Mouse (Mus musculus) spleen, postnatal 0 days (tissue): ENCODE measurements around the gene Gm2056. TPM values are rescaled to one million over a fixed set of nuclear protein-coding genes. Genes with fewer than 3 reads are reported as not detected.

Experiments used
- polyA plus RNA-seq: library from polyadenylated mRNA; unstranded; fragments of >200 nt; fragmentation: Nextera tagmentation; extraction: Ambion mirVana; gene quantifications from 2 replicates; pipeline ENCODE4 v1.2.1, GENCODE M21; 2015

The Gm2056 gene
- not detected in 2 replicates for polyA plus RNA-seq

GRCm38 (mm10) chr12:88026704-88027103, at the start of gene Gm2056:
TSS of gene Gm2056 (plus strand) at chr12:88027004.

GRCm38 (mm10) chr12:88011548-88011947, 15.3 kb upstream of the Gm2056 start, which contains the start of gene Gm2075:
TSS of gene Gm2075 (plus strand) at chr12:88011848.

GRCm38 (mm10) chr12:88018671-88019070, 8.1 kb upstream of the Gm2056 start, which contains the start of gene Gm6803:
TSS of gene Gm6803 (minus strand) at chr12:88018771.

Other genes with a start within 250 kb of the Gm2056 start
- gene Gm21936, start 231.5 kb upstream of the Gm2056 start, polyA plus RNA-seq, result not detected in 2 replicates
- gene BB287469, start 210.4 kb upstream of the Gm2056 start, polyA plus RNA-seq, result not detected in 2 replicates
- not detected in 2 replicates for gene Gm2001, start 184.7 kb upstream of the Gm2056 start, polyA plus RNA-seq
- gene Gm2016, start 152.9 kb upstream of the Gm2056 start, polyA plus RNA-seq, result not detected in 2 replicates
- not detected in 2 replicates for gene Gm2022, start 131.6 kb upstream of the Gm2056 start, polyA plus RNA-seq
- gene Gm2035, start 107.1 kb upstream of the Gm2056 start, polyA plus RNA-seq, result not detected in 2 replicates
- not detected in 2 replicates for gene Gm2042, start 72.9 kb upstream of the Gm2056 start, polyA plus RNA-seq
- not detected in 2 replicates for gene Gm2075, start 15.2 kb upstream of the Gm2056 start, polyA plus RNA-seq
- gene Gm6803, start 8.2 kb upstream of the Gm2056 start, polyA plus RNA-seq, result not detected in 2 replicates
- gene Gm16368, start 56.7 kb downstream of the Gm2056 start, polyA plus RNA-seq, result not detected in 2 replicates
- gene Gm10436, start 155.1 kb downstream of the Gm2056 start, polyA plus RNA-seq, result not detected in 2 replicates
- gene Gm8332, start 223.1 kb downstream of the Gm2056 start, polyA plus RNA-seq, result not detected in 2 replicates
- gene Gm5662, start 247.5 kb downstream of the Gm2056 start, polyA plus RNA-seq, result not detected in 2 replicates